Mouse (Mus musculus): ENCODE data around the gene Rabgef1.

- TF ChIP-seq POLR2A (IDR thresholded peaks at IDR 0.05; ENCODE audit: low read depth, low read length): no peak
- no peak for TF ChIP-seq CTCF (IDR thresholded peaks at IDR 0.05; ENCODE audit: extremely low read depth, insufficient read depth, insufficient read length, insufficient replicate concordance)
Observed at GRCm38 (mm10) chr5:130141138-130141537, 30.5 kb upstream of the Rabgef1 start.
